Mouse (Mus musculus) megakaryocyte-erythroid progenitor cell, adult 5-6 weeks (primary cell): ENCODE measurements around the gene Slc51a. TPM values are rescaled to one million over a fixed set of nuclear protein-coding genes. Genes with fewer than 3 reads are reported as not detected.

ENCODE experiments used
- ATAC-seq: replicated peaks from 2 replicates; pipeline ENCODE4 v1.8.0; 2016; ENCODE audit warnings: mild to moderate bottlenecking, inconsistent platforms; ENCODE audit not compliant: severe bottlenecking, poor library complexity, low FRiP score, low TSS enrichment
- total RNA-seq, 2 experiments: library from RNA; stranded (forward) in 1 of 2; stranded (reverse) in 1 of 2; fragments of 200-1000, 215-1000 nt in 1 of 2; fragments of >200 nt in 1 of 2; fragmentation: Nextera tagmentation in 1 of 2; gene quantifications; 2 replicates each; pipeline ENCODE4 v1.2.3; 2014 to 2017

Gene Slc51a
- total RNA-seq, 2 experiments from 2014 or later = 1.3 to 2.7 TPM

- ATAC-seq = no peak
Observed at GRCm38 (mm10) chr16:32441432-32441831, 46.2 kb downstream of the Slc51a start.

- no peak for ATAC-seq
Observed at GRCm38 (mm10) chr16:32437266-32437665, 50.4 kb downstream of the Slc51a start.

DNA sequence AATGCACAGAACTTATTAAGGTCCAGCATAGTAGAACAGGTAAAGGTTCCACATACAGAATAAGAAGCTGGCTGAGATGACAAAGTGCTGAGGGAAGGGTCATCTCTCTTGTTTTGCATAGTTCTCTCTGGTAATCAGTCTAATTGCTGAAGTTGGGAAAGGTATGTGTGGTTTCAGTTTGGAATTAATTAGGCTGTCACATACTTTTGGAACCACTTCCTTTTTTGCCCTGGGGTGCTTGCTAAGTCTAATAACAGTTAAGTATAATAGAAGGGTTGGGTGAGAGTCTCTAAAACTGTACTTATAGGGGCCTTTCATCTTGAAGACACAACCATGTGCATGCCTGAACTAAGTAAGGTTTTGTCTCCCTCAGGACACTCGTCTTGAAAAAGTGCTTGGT is 51.0 kb downstream of the Slc51a start:
- no peak for ATAC-seq

DNA sequence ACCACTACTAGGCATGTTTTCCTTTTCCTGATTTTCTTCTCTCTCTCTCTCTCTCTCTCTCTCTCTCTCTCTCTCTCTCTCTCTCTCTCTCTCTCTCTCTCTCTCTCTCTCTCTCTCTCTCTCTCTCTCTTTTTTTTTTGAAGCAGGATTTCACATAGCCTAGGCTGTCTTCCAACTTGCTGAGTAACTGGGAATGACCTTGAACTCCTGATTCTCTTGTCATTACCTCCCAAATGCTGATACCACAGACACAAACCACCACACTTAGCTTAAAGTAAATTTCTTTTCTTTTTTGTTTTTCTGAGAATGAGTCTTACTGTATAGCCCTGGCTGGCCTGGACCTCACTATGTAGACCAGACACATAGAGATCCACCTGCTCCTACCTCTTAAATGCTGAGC is 53.0 kb downstream of the Slc51a start:
- no peak for ATAC-seq

GRCm38 (mm10) chr16:32434066-32434465 is 53.6 kb downstream of the Slc51a start:
- no peak for ATAC-seq

DNA sequence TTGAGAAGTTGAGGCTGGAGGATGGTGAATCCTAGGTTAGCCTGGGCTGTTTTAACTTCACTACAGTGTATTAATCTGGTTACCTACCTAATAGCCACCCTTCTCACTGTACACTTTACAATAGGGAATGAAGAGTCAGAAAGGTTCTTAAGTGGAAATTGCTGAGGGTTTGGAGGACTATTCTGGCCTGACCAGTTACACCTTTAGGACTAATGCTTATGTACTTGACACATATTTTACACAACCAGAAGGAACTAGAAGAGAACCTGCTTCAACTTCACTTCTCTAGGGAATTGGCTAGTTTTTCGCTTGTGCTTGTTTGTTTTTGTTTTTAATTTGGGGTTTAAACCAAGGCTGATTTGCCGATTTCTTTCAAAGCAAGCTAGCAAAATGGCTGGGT is 54.5 kb downstream of the Slc51a start:
- no peak for ATAC-seq

GRCm38 (mm10) chr16:32431926-32432325 is 55.8 kb downstream of the Slc51a start:
- no peak for ATAC-seq

GRCm38 (mm10) chr16:32431047-32431591 is 56.6 kb downstream of the Slc51a start:
- ATAC-seq = peak; percentile 67

GRCm38 (mm10) chr16:32430474-32431046 is 57.1 kb downstream of the Slc51a start, which contains the start of gene Pcyt1a:
Gene Pcyt1a (plus strand): TSS chr16:32430921.
- ATAC-seq = peak; percentile 89

- no peak for ATAC-seq
Observed at GRCm38 (mm10) chr16:32427506-32427905, 60.2 kb downstream of the Slc51a start.

Other genes starting within 250 kb of the Slc51a start
- gene Fbxo45, start 240.7 kb downstream of the Slc51a start, total RNA-seq (2014; fragmentation: Nextera tagmentation) = 17.3 and 20.0 TPM in 2 replicates
- 19.4 and 26.9 TPM in 2 replicates for gene Fbxo45, start 240.7 kb downstream of the Slc51a start, total RNA-seq (2017)
- gene Wdr53, start 240.7 kb downstream of the Slc51a start, total RNA-seq (2014; fragmentation: Nextera tagmentation) = 11.8 and 17.1 TPM in 2 replicates
- gene Wdr53, start 240.7 kb downstream of the Slc51a start, total RNA-seq (2017) = 15.9 and 21.6 TPM in 2 replicates
- not detected in 2 replicates for gene Smco1, start 216.4 kb downstream of the Slc51a start, total RNA-seq (2014; fragmentation: Nextera tagmentation)
- not detected in 2 replicates for gene Smco1, start 216.4 kb downstream of the Slc51a start, total RNA-seq (2017)
- 23.4 and 23.8 TPM in 2 replicates for gene Rnf168, start 210.4 kb downstream of the Slc51a start, total RNA-seq (2014; fragmentation: Nextera tagmentation)
- gene Rnf168, start 210.4 kb downstream of the Slc51a start, total RNA-seq (2017) = 44.0 and 60.6 TPM in 2 replicates
- gene Ubxn7, start 155.6 kb downstream of the Slc51a start, total RNA-seq (2014; fragmentation: Nextera tagmentation) = 22.2 and 29.3 TPM in 2 replicates
- 32.3 and 32.7 TPM in 2 replicates for gene Ubxn7, start 155.6 kb downstream of the Slc51a start, total RNA-seq (2017)
- gene Tm4sf19, start 87.4 kb downstream of the Slc51a start, total RNA-seq (2014; fragmentation: Nextera tagmentation) = not detected in 2 replicates
- gene Tm4sf19, start 87.4 kb downstream of the Slc51a start, total RNA-seq (2017) = not detected in 2 replicates
- 7.1 and 11.1 TPM in 2 replicates for gene Tctex1d2, start 68.2 kb downstream of the Slc51a start, total RNA-seq (2014; fragmentation: Nextera tagmentation)
- 14.3 and 17.2 TPM in 2 replicates for gene Tctex1d2, start 68.2 kb downstream of the Slc51a start, total RNA-seq (2017)
- 68.8 and 73.7 TPM in 2 replicates for gene Pcyt1a, start 57.0 kb downstream of the Slc51a start, total RNA-seq (2014; fragmentation: Nextera tagmentation)
- 69.0 and 78.2 TPM in 2 replicates for gene Pcyt1a, start 57.0 kb downstream of the Slc51a start, total RNA-seq (2017)
- gene Zdhhc19, start 8.4 kb upstream of the Slc51a start, total RNA-seq (2014; fragmentation: Nextera tagmentation) = 1.2 TPM in 1 of 2 replicates, not detected in the other
- not detected in 2 replicates for gene Zdhhc19, start 8.4 kb upstream of the Slc51a start, total RNA-seq (2017)
- 316 and 327 TPM in 2 replicates for gene Tfrc, start 121.0 kb upstream of the Slc51a start, total RNA-seq (2014; fragmentation: Nextera tagmentation)
- gene Tfrc, start 121.0 kb upstream of the Slc51a start, total RNA-seq (2017) = 261 and 333 TPM in 2 replicates
- 45.7 and 54.4 TPM in 2 replicates for gene Tnk2, start 156.0 kb upstream of the Slc51a start, total RNA-seq (2014; fragmentation: Nextera tagmentation)
- gene Tnk2, start 156.0 kb upstream of the Slc51a start, total RNA-seq (2017) = 27.7 and 28.6 TPM in 2 replicates
- not detected in 2 replicates for gene Muc4, start 248.0 kb upstream of the Slc51a start, total RNA-seq (2014; fragmentation: Nextera tagmentation)
- not detected in 2 replicates for gene Muc4, start 248.0 kb upstream of the Slc51a start, total RNA-seq (2017)